Mouse (Mus musculus) megakaryocyte, embryonic 14.5 days (primary cell): ENCODE measurements around the gene Commd9. TPM values are rescaled to one million over a fixed set of nuclear protein-coding genes. Genes with fewer than 3 reads are reported as not detected.

Experiments used
- H3K27me3 ChIP-seq: replicated peaks from 2 replicates; pipeline ENCODE3; 2012; ENCODE audit warnings: inconsistent platforms
- H3K36me3 ChIP-seq: replicated peaks from 2 replicates; pipeline ENCODE3; 2012; ENCODE audit warnings: low read length, inconsistent platforms, mixed read lengths
- H3K4me1 ChIP-seq: 2 replicates; pipeline ENCODE4 v1.6.1; 2012; ENCODE audit warnings: inconsistent platforms
- H3K4me3 ChIP-seq: replicated peaks from 2 replicates; pipeline ENCODE3; 2012; ENCODE audit warnings: moderate library complexity, mild to moderate bottlenecking, inconsistent platforms
- H3K9me3 ChIP-seq: 2 replicates; pipeline ENCODE4 v1.6.1; 2012; ENCODE audit warnings: inconsistent platforms
- FLI1 ChIP-seq: IDR thresholded peaks from 2 replicates; pipeline ENCODE4 v1.6.1; 2012; ENCODE audit warnings: low read length, inconsistent platforms, mixed read lengths
- GATA1 ChIP-seq: IDR thresholded peaks from 3 replicates; pipeline ENCODE4 v1.6.1; 2012; ENCODE audit warnings: mixed read lengths, low read length, inconsistent platforms, borderline replicate concordance
- polyA plus RNA-seq: library from polyadenylated mRNA; stranded (reverse); fragments of >175 nt; gene quantifications from 2 replicates; pipeline ENCODE4 v1.2.3, GENCODE M21; 2012; ENCODE audit warnings: low replicate concordance; ENCODE audit not compliant: insufficient read depth

Commd9 gene
- 49.6 and 63.0 TPM in 2 replicates for polyA plus RNA-seq

DNA sequence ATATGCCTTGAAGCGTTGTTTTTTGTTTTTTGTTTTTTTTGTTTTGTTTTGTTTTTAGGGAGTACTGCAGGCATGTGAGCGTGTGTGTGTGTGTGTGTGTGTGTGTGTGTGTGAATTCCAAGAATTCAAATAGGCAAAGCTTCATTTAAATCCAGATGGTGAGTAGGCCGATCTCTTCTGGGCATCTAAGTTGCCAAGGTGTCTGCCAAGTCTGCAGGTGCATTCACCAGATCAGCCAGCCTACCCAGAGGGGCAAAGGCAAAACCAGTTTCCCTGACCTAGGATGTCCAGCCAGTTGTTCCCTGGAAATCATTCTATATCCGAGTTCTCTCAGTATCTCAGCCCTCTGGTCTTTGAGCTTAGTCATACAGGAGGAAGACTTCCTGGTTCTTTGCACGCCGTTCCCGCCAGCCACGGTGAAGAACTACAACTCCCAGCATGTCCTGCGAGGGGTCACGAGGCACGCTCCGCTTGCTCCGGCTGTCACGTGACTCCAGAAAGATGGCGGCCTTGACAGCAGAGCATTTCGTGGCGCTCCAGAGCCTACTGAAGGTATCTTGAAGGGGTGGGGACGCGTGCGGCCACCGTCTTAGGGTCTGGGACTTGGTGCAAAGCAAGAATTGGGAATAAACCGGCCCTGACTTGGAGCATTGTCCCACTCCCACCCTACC lies at the start of gene Commd9:
TSS of gene Commd9 (plus strand) at position 480 of the 671 bp plus-strand sequence.
- TF ChIP-seq GATA1 (no peak; the same call in 2 of the 3 replicates), FLI1 (no peak)
- Histone ChIP-seq H3K9me3 (no peaks in the 10 kb centered on the region), H3K4me1 (peaks cover 72% of the 10 kb centered on the region), H3K27me3 (no peaks in the 10 kb centered on the region), H3K36me3 (peaks cover 15% of the 10 kb centered on the region), H3K4me3 (peak within 1 kb of the TSS; percentile 97)

GRCm38 (mm10) chr2:101842756-101843155 lies 43.3 kb upstream of the Commd9 start:
- H3K4me3 ChIP-seq: no peak overlapping the region
- H3K4me1 ChIP-seq: peaks cover 13% of the 10 kb centered on the region
- H3K9me3 ChIP-seq: no peaks in the 10 kb centered on the region
- no peaks in the 10 kb centered on the region for H3K36me3 ChIP-seq
- TF ChIP-seq FLI1 (no peak), GATA1 (no peak)
- peaks cover 7% of the 10 kb centered on the region for H3K27me3 ChIP-seq

- no peak overlapping the region for H3K4me3 ChIP-seq
- no peaks in the 10 kb centered on the region for H3K36me3 ChIP-seq
- peaks cover 10% of the 10 kb centered on the region for H3K9me3 ChIP-seq
- TF ChIP-seq GATA1: no peak
- no peak for TF ChIP-seq FLI1
- H3K4me1 ChIP-seq: peaks cover 13% of the 10 kb centered on the region
- peaks cover 28% of the 10 kb centered on the region for H3K27me3 ChIP-seq
Observed at GRCm38 (mm10) chr2:101854792-101855191, 31.3 kb upstream of the Commd9 start.

DNA sequence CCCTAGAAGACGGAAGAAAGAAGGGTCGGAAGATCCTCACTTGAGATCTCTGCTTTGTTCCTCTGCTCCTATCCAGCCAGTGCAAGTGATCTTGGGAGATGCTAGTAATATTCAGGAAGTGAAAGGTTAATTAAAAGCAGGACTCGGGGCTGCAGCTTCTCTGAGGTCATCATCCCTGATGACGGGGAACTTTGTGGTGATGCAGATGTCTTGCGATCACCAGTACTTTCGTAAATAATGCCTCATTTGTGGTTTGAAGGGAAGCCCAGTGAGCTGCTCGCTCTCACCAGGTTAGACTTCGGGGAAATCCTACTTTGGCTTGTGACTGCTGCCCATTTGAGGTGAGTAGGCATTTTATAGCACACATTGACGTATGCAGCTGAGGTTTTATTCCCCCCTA lies 29.9 kb upstream of the Commd9 start:
- Histone ChIP-seq H3K4me3 (no peak overlapping the region), H3K9me3 (no peaks in the 10 kb centered on the region), H3K27me3 (peaks cover 25% of the 10 kb centered on the region), H3K4me1 (peaks cover 13% of the 10 kb centered on the region), H3K36me3 (no peaks in the 10 kb centered on the region)
- TF ChIP-seq FLI1 (no peak), GATA1 (no peak)

DNA sequence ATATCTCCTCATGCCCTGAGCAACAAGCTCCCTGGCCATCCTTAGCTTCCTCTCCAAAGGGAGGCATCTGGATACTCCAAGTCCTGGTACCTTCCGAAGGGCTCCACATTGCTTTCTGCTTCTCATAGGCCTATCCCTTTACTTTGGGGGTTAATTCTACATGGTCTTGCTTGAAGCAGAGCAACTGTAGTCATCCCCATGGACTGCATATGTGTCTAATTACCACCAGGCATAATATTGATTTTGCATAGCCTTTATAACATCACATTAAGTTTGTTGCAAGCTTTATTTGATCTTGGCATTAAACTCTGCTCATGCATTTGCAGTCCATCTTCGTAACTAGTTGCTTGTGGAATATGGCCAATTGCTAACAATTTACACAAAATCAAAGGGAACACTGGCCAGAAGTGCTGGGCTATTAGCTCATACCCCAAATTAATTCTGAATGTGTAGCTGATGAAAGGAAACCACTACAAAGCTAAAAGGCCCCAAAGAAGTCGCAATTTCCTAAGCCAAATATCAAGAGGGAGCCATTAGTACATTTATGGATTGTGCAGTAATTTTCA lies 25.0 kb upstream of the Commd9 start:
- Histone ChIP-seq H3K4me1 (peaks cover 26% of the 10 kb centered on the region), H3K36me3 (no peaks in the 10 kb centered on the region), H3K4me3 (no peak overlapping the region), H3K27me3 (peaks cover 25% of the 10 kb centered on the region), H3K9me3 (no peaks in the 10 kb centered on the region)
- TF ChIP-seq GATA1 (no peak), FLI1 (no peak)

- TF ChIP-seq FLI1 (no peak), GATA1 (no peak)
- Histone ChIP-seq H3K9me3 (no peaks in the 10 kb centered on the region), H3K27me3 (peaks cover 25% of the 10 kb centered on the region), H3K36me3 (no peaks in the 10 kb centered on the region), H3K4me1 (peaks cover 26% of the 10 kb centered on the region), H3K4me3 (no peak overlapping the region)
Observed at GRCm38 (mm10) chr2:101862219-101863123, 23.6 kb upstream of the Commd9 start.

DNA sequence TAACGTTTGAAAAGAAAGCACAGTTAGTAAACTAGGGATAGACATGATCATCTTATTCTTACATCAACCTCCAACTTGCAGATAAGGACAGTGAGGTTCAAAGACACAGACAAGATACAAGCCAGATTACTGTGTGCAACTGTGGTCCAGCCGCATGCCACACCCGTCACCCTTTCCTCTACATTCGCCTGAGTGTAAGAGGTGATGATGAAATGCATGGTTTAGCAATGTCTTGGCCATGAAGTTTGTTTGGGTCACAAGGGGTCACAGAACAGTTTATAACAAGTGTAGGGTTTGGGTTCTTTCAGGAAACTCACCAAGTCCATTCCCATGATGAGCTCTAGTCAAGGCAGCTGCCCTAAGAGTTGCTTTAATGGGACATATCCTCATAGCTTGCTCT lies 17.4 kb upstream of the Commd9 start:
- no peaks in the 10 kb centered on the region for H3K9me3 ChIP-seq
- H3K4me1 ChIP-seq: peaks cover 28% of the 10 kb centered on the region
- TF ChIP-seq GATA1 (no peak), FLI1 (no peak)
- H3K36me3 ChIP-seq: no peaks in the 10 kb centered on the region
- H3K27me3 ChIP-seq: peaks cover 31% of the 10 kb centered on the region
- peak overlapping the region; percentile 31 for H3K4me3 ChIP-seq

DNA sequence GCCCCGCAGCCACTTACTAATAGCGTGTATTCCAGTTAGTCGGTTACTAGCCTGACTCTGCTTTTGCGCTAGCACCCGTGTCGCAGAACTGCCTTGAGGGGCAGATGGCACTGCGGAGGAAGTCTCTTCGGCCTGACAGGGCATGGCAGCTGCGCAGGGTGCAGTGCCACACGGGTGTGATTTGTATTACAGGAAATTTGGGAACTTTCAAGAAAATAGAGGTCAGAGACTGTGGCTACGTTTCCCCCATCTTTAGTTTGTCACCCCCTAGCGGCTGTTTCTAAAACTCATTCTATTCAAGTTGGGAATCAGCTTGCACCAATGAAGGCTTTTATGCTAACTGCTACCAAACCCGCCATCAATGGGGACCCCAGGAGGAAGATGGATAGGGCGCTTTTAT lies 14.9 kb upstream of the Commd9 start:
- TF ChIP-seq GATA1 (no peak), FLI1 (no peak)
- Histone ChIP-seq H3K9me3 (no peaks in the 10 kb centered on the region), H3K36me3 (no peaks in the 10 kb centered on the region), H3K27me3 (peaks cover 40% of the 10 kb centered on the region), H3K4me1 (peaks cover 36% of the 10 kb centered on the region), H3K4me3 (peak overlapping the region; percentile 86)

- H3K4me1 ChIP-seq: peaks cover 68% of the 10 kb centered on the region
- H3K4me3 ChIP-seq: no peak overlapping the region
- TF ChIP-seq GATA1 (no peak), FLI1 (no peak)
- no peaks in the 10 kb centered on the region for H3K9me3 ChIP-seq
- no peaks in the 10 kb centered on the region for H3K36me3 ChIP-seq
- peaks cover 10% of the 10 kb centered on the region for H3K27me3 ChIP-seq
Observed at GRCm38 (mm10) chr2:101881471-101882162, 4.4 kb upstream of the Commd9 start.
